Mouse (Mus musculus): ENCODE measurements around the gene Cstb. TPM values are rescaled to one million over a fixed set of nuclear protein-coding genes. Genes with fewer than 3 reads are reported as not detected.

Cstb gene
- total RNA-seq (2023) = 29.5 TPM

DNA sequence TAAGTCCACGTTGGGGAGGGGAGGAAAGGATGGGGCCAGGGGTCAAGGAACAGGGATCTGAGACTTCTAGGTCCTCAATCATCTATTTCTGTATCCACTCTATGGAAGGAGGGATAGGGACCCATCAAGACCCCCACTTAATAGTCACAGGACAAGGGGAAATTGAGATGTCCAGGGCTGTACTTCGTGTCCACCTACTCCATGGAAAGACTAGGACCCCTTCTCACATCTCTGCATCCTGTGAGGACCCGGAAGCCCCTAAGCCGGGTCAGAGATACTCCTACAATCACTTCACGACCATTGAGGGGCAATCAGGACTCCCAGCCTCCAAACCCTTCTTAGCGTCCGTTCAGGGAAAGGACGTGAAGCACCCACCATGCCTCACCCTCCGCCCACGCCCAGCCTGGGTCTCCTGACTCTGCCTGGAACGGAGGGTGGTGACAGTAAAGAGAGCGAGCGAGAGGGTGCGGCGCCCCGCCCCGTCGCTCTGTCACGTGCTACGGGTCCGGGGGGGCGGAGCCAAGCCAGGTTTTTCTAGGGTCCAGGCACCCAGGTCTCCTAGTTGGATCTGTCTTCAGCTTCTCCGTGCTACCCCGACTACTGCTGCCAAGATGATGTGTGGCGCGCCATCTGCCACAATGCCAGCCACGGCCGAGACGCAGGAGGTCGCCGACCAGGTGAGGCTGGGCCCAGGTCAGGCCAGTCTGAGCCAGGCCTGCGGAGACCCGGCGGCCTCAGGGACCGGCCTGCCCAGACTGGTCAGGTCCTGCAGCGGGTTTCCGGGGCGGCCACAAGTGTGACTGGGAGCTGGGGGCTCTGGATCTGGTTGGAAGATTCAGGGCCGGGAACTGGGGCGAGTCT is at the start of gene Cstb:
Gene Cstb (plus strand): TSS at position 489 of the 861 bp plus-strand sequence.

DNA sequence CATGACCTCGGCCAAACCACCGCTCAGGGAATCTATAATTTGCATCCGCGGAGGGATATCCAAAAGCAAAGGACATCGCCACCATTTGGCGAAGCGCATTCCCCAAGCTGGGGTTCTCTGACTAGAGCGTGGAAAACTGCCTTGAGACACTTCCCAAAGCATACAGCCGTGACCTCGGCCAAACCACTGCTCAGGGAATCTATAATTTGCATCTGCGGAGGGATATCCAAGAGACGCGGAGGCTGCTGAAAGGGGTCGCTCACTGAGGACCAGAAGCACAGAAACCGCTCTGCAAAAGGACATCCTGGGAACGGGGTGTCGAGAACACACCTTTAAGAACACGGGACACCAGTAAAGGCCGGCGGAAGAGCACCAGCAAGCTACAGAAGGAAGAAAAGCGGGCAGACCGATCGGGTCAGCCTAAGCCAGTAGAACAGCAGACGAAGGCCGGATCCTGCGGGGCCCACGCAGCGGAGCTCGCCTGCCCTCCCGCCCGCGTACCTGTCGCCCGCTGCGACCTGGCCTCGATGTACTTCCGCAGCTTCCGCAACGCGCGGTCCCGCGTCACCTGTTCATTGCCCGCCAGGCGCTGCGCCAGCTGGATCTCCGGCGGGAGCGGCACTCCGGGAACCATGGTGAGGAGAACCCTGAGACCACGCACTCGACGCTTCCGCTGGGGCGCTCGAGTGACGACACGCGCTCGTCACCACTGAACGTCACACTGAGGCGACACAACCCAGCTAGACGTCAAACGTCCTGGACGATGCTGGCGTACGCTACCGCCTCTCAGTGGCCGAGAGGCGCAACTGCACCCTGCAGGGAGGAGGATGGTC is 12.9 kb upstream of the Cstb start, which contains the start of gene Rrp1:
Gene Rrp1 (minus strand): TSS at position 725 of the 833 bp plus-strand sequence.

DNA sequence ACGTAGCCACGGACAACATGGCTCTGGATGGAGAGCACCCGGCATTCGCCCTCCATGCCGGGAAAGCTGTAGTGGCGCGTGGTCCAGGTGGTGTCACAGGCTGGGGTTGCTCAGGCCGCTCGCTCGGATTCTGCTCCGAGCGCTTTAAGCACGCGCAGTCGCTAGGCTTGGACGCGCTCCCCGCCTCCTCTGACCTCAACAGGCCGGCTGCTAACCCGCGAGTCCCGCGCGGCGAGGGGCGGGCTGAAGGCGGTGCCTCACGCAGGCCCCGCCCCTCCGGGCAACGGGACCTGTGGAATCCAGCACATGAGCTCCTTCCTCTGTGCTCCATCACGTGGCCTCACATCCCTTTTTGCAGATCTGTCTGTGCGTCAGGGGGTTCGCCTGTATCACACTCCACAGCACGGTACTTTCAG is 39.3 kb downstream of the Cstb start, which contains the start of gene Pdxk:
Gene Pdxk (minus strand): TSS at position 184 of the 416 bp plus-strand sequence.

Other genes starting within 250 kb of the Cstb start
- gene Pwp2, start 240.5 kb upstream of the Cstb start, total RNA-seq (2023) = 21.6 TPM
- 77.6 TPM for gene Trappc10, start 181.0 kb upstream of the Cstb start, total RNA-seq (2023)
- gene Agpat3, start 73.2 kb upstream of the Cstb start, total RNA-seq (2023) = 116 TPM
- 296 TPM for gene Rrp1, start 12.6 kb upstream of the Cstb start, total RNA-seq (2023)
- gene Pdxk, start 39.3 kb downstream of the Cstb start, total RNA-seq (2023) = 17.3 TPM
- gene Olfr1358, start 91.8 kb downstream of the Cstb start, total RNA-seq (2023) = not detected
- 119 TPM for gene Ilvbl, start 148.7 kb downstream of the Cstb start, total RNA-seq (2023)
- gene Syde1, start 166.3 kb downstream of the Cstb start, total RNA-seq (2023) = 1.9 TPM
- not detected for gene Olfr1357, start 192.4 kb downstream of the Cstb start, total RNA-seq (2023)

Measured in CD4-positive naive resting alpha-beta T cell, adult 76 days (primary cell).